Mouse (Mus musculus) intestine, embryonic 15.5 days (tissue): ENCODE measurements around the gene Fkbp14. TPM values are rescaled to one million over a fixed set of nuclear protein-coding genes. Genes with fewer than 3 reads are reported as not detected.

Source experiments
- ATAC-seq: fragments of 200-750 bp; cut with Nextera tagmentation; 2 replicates; pipeline ENCODE4 v1.8.0; 2017; ENCODE audit warnings: moderate TSS enrichment, moderate library complexity
- H3K27ac ChIP-seq: fragments of 300-500 bp; sonication (generic); 2 replicates; pipeline ENCODE4 v1.5.1; 2015; ENCODE audit warnings: mild to moderate bottlenecking, inconsistent platforms
- H3K27me3 ChIP-seq: fragments of 300-500 bp; sonication (generic); replicated peaks from 2 replicates; pipeline ENCODE4 v1.6.1; 2015; ENCODE audit warnings: inconsistent platforms
- H3K36me3 ChIP-seq: fragments of 300-500 bp; sonication (generic); 2 replicates; pipeline ENCODE4 v1.6.1; 2015; ENCODE audit warnings: inconsistent platforms
- H3K4me1 ChIP-seq: fragments of 300-500 bp; sonication (generic); replicated peaks from 2 replicates; pipeline ENCODE4 v1.6.1; 2015; ENCODE audit warnings: inconsistent platforms
- H3K4me2 ChIP-seq: fragments of 300-500 bp; sonication (generic); replicated peaks from 2 replicates; pipeline ENCODE4 v1.6.1; 2015; ENCODE audit warnings: mild to moderate bottlenecking, inconsistent platforms
- H3K4me3 ChIP-seq: fragments of 300-500 bp; sonication (generic); replicated peaks from 2 replicates; pipeline ENCODE4 v1.5.1; 2015; ENCODE audit warnings: inconsistent platforms
- H3K9ac ChIP-seq: fragments of 300-500 bp; sonication (generic); 2 replicates; pipeline ENCODE4 v1.6.1; 2015; ENCODE audit warnings: inconsistent platforms
- H3K9me3 ChIP-seq: fragments of 300-500 bp; sonication (generic); 2 replicates; pipeline ENCODE4 v1.6.1; 2016; ENCODE audit warnings: inconsistent platforms
- WGBS: fragments of 180-500 bp; shearing (Covaris S2); methylation state at CpG from one replicate; pipeline ENCODE4 v1.1.7; 2015; 5-methylcytosine and 5-hydroxymethylcytosine counted together
- polyA plus RNA-seq: library from polyadenylated mRNA; unstranded; fragments of >200 nt; fragmentation: Nextera tagmentation; extraction: Ambion mirVana; gene quantifications from 2 replicates; pipeline ENCODE4 v1.2.1, GENCODE M21; 2015

The Fkbp14 gene
- polyA plus RNA-seq, 1 experiment from 2014 or later, result 24.3 TPM

GRCm38 (mm10) chr6:54586175-54586574, 10.9 kb downstream of the Fkbp14 start:
- Histone ChIP-seq H3K4me3 (no peak overlapping the region), H3K27ac (no peak overlapping the region), H3K9me3 (no peaks in the 10 kb centered on the region), H3K36me3 (0 out of 2 replicates have a peak, but pooled peaks cover 7% of the 10 kb centered on the region), H3K27me3 (no peaks in the 10 kb centered on the region), H3K9ac (no peak overlapping the region), H3K4me1 (0 out of 2 replicates have a peak, but pooled peaks cover 2% of the 10 kb centered on the region), H3K4me2 (no peak overlapping the region)
- 32% methylated on average over 2 of the region's 2 CpGs for WGBS
- ATAC-seq, result no peak

DNA sequence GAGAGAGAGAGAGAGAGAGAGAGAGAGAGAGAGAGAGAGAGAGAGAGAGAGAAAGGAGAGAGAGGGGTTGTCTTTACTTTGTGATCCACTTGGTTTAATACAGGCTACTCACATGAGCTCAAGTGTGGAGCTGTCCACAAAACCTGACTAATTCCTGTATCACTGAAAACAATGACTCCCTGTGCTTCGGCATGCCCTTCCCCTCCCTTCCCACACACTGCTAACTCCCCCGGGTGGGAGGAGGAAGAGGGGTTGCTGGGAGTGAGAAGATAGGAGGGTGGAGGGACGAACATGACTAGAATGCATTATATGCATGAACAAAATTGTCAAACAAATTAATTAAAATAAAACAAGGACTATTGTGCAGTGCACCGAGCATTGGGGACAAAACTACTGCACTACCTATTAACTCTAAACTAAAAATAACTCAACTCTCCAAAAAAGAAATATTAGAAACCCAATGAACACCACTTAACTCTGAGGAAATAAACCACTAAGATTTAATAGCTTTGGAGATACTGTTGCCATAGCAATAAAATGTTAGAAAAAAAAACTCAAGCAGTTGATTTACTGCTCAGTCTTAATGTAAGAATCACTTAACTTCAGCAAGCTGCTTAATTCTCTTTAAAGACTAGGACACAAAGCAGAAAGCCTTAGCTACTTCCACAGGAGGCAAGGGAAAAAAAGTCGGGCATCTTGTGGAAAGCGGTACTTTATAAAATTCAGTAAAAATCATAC, 23.7 kb downstream of the Fkbp14 start:
- ATAC-seq, result peak; percentile 59
- H3K4me3 ChIP-seq, result no peak overlapping the region
- H3K4me1 ChIP-seq, result no peaks in the 10 kb centered on the region
- no peaks in the 10 kb centered on the region for H3K36me3 ChIP-seq
- no peak overlapping the region for H3K27ac ChIP-seq
- H3K9ac ChIP-seq, result no peak overlapping the region
- no peaks in the 10 kb centered on the region for H3K27me3 ChIP-seq
- H3K4me2 ChIP-seq, result 0 out of 2 replicates have a peak overlapping the region, but pooled peaks have one; percentile 26
- H3K9me3 ChIP-seq, result no peaks in the 10 kb centered on the region
- 14% methylated on average over 6 of the region's 6 CpGs for WGBS

GRCm38 (mm10) chr6:54569776-54570175, 27.3 kb downstream of the Fkbp14 start:
- no peaks in the 10 kb centered on the region for H3K9me3 ChIP-seq
- H3K4me3 ChIP-seq, result no peak overlapping the region
- 24% methylated on average over 7 of the region's 7 CpGs for WGBS
- H3K36me3 ChIP-seq, result no peaks in the 10 kb centered on the region
- ATAC-seq, result no peak
- H3K27ac ChIP-seq, result no peak overlapping the region
- no peak overlapping the region for H3K9ac ChIP-seq
- no peaks in the 10 kb centered on the region for H3K27me3 ChIP-seq
- no peak overlapping the region for H3K4me2 ChIP-seq
- H3K4me1 ChIP-seq, result peaks cover 5% of the 10 kb centered on the region; the same call in 1 of the 2 replicates

- H3K4me1 ChIP-seq, result peaks cover 5% of the 10 kb centered on the region; the same call in 1 of the 2 replicates
- no peaks in the 10 kb centered on the region for H3K27me3 ChIP-seq
- H3K4me2 ChIP-seq, result peak overlapping the region; percentile 94
- no peak overlapping the region for H3K27ac ChIP-seq
- no peaks in the 10 kb centered on the region for H3K9me3 ChIP-seq
- H3K4me3 ChIP-seq, result peak overlapping the region; percentile 56
- peak overlapping the region; percentile 51; the same call in 1 of the 2 replicates for H3K9ac ChIP-seq
- peak; percentile 29 for ATAC-seq
- H3K36me3 ChIP-seq, result no peaks in the 10 kb centered on the region
- WGBS, result 4% methylated on average over 6 of the region's 6 CpGs
These were observed 30.6 kb downstream of the Fkbp14 start for GRCm38 (mm10) chr6:54566546-54566919.

DNA sequence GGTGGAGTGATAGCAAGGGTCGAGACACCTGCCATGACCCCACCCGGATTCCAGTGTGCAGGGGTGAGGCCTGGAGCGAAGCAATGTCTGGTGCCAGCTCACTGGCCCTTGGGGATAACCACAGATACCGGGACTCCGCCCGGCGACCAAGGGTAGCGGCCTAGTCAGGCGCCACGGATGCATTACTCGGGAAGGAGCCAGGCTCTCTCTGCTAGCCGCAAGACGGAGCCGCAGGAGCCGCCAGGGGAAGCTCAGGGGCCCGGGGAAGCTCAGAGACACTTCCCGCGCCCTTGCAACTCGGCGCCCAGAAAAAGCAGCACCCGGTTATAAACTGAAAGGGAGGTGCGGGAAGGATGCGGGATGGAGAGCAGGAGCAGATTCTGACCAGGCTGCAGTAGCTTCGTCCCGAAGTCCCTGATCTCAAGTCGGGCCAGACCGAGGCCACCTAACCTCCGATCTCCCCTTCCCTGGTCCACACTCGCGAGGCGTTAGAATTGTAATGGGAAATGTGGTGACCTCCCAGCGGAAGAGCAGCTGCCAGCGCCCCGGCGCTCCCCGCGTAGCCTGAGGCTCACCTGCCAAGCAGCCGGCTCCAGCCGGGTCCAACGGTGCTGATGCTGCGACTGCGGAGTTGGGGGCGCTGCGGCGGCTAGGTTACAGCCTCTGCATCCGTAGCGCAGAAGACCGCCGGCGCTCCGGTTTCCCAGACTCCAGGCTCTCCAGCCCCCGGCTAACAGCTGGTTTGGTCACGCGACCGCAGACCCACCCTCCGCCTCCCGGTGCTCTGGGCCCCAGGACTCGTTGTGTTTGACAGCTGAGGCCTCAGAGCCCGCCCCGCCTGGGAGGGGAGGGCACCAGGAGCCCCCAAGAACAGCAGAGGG, 31.2 kb downstream of the Fkbp14 start, which contains the start of gene Scrn1:
Scrn1 (minus strand) TSS at position 825 of the 881 bp plus-strand sequence.
- Histone ChIP-seq H3K4me2 (peak within 1 kb of the TSS; percentile 94), H3K36me3 (no peaks in the 10 kb centered on the region), H3K9me3 (no peaks in the 10 kb centered on the region), H3K9ac (peak within 1 kb of the TSS; percentile 51), H3K27ac (0 out of 2 replicates have a peak within 1 kb of the TSS, but pooled peaks have one; percentile 4), H3K27me3 (no peaks in the 10 kb centered on the region), H3K4me3 (peak within 1 kb of the TSS; percentile 56), H3K4me1 (peaks cover 5% of the 10 kb centered on the region; the same call in 1 of the 2 replicates)
- peak; percentile 91 for ATAC-seq
- 1% methylated on average over 60 of the region's 60 CpGs for WGBS

DNA sequence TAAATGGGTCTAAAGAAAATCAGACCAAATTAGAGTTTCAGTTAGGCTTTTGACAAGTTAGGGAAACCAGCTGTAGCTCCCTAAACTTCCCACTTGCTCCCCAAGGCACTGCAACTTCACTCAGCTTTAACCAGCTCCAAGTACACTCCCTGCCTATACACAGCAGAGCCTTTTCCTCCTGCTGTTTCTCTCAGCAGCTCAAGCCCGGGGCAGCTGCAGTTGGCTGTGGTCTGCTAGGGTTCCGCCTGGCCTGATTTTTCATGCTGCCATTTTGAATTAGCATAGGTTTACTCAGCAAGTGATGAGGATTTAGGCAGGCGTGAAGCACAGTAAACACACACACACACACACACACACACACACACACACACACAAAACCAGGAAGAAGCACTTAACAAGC, 32.1 kb downstream of the Fkbp14 start:
- Histone ChIP-seq H3K27me3 (no peaks in the 10 kb centered on the region), H3K9ac (no peak overlapping the region), H3K27ac (no peak overlapping the region), H3K4me1 (peaks cover 5% of the 10 kb centered on the region; the same call in 1 of the 2 replicates), H3K36me3 (no peaks in the 10 kb centered on the region), H3K4me2 (no peak overlapping the region; the same call in 1 of the 2 replicates), H3K4me3 (no peak overlapping the region), H3K9me3 (no peaks in the 10 kb centered on the region)
- WGBS, result 47% methylated on average over 3 of the region's 3 CpGs
- no peak for ATAC-seq

DNA sequence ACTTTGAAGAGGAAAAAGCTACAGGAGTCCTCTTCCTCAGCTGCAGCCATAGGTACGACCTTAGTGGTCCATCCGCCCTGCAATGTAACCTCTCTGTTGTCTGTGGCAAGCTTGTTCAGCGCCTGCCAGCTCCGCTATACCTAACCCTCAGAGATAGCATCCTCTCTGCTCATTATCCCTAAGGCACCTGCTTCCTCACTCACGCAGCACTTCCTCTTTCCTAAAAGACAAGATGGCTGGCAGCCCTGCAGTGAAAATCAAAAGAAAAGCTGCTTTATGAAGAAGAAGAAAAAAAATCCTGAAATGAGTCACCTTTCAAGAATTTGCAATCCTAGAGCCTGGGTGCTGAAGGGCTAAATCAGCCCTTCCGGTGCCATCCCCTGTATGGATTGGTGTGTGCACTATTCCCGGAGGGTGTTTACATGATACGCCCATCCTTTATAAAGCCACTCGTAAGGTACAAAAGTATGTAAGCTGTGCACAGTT, 32.6 kb downstream of the Fkbp14 start:
- Histone ChIP-seq H3K36me3 (no peaks in the 10 kb centered on the region), H3K4me2 (no peak overlapping the region), H3K9ac (no peak overlapping the region), H3K27me3 (no peaks in the 10 kb centered on the region), H3K27ac (no peak overlapping the region), H3K9me3 (no peaks in the 10 kb centered on the region), H3K4me3 (no peak overlapping the region), H3K4me1 (peaks cover 5% of the 10 kb centered on the region; the same call in 1 of the 2 replicates)
- ATAC-seq, result no peak
- WGBS, result 64% methylated on average over 9 of the region's 9 CpGs

DNA sequence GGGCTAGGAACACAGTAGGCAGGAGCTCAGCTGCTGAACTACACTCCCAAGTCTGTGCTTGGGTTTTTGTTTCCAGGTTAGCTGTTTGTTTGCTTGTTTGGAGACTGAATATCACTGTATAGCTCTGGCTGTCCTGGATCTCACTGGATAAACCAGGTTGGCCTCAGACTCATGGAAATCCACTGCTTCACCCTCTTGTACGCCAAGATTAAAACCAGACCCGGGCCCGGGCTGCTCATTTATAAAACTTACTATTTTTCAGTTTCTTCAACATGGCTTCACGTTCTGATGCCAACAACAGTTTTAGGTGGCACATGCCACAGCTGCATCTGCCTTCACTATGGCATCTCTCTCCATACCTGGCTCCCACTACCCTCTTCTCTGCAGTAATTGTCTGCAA, 33.5 kb downstream of the Fkbp14 start:
- peaks cover 5% of the 10 kb centered on the region; the same call in 1 of the 2 replicates for H3K4me1 ChIP-seq
- H3K4me3 ChIP-seq, result no peak overlapping the region
- H3K27me3 ChIP-seq, result no peaks in the 10 kb centered on the region
- H3K36me3 ChIP-seq, result no peaks in the 10 kb centered on the region
- ATAC-seq, result no peak
- H3K27ac ChIP-seq, result no peak overlapping the region
- WGBS, result 94% methylated on average over 4 of the region's 4 CpGs
- H3K4me2 ChIP-seq, result no peak overlapping the region
- H3K9ac ChIP-seq, result no peak overlapping the region
- no peaks in the 10 kb centered on the region for H3K9me3 ChIP-seq

- H3K36me3 ChIP-seq, result no peaks in the 10 kb centered on the region
- H3K4me3 ChIP-seq, result no peak overlapping the region
- H3K4me2 ChIP-seq, result no peak overlapping the region
- no peak overlapping the region for H3K27ac ChIP-seq
- no peak overlapping the region for H3K9ac ChIP-seq
- no peaks in the 10 kb centered on the region for H3K9me3 ChIP-seq
- no peak for ATAC-seq
- H3K27me3 ChIP-seq, result no peaks in the 10 kb centered on the region
- peaks cover 5% of the 10 kb centered on the region; the same call in 1 of the 2 replicates for H3K4me1 ChIP-seq
- WGBS, result 77% methylated on average over 17 of the region's 17 CpGs
These were observed 34.9 kb downstream of the Fkbp14 start for GRCm38 (mm10) chr6:54562018-54562809.

DNA sequence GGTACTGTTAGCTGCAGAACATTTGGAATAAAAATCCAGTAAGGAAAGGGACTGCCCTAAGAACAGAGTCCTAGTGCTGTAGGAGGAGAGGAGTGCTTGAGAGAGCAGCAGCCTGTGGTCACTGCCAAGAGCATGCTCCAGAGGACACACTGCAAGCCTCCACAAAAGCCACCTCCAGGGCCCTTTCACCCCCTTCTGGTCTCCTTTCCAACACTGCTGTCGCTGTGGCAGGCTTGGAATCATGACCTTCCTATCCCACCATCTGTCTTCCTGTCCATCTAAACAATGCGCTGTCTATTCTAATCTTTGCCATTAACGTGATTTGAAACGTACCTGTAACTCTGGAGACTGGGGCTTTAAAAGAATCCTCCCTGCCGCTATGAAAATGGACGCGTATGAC, 38.6 kb downstream of the Fkbp14 start:
- Histone ChIP-seq H3K4me3 (no peak overlapping the region), H3K27me3 (no peaks in the 10 kb centered on the region), H3K9ac (no peak overlapping the region), H3K9me3 (no peaks in the 10 kb centered on the region), H3K27ac (no peak overlapping the region), H3K4me1 (no peaks in the 10 kb centered on the region), H3K36me3 (no peaks in the 10 kb centered on the region), H3K4me2 (no peak overlapping the region)
- no peak for ATAC-seq
- 64% methylated on average over 7 of the region's 7 CpGs for WGBS

DNA sequence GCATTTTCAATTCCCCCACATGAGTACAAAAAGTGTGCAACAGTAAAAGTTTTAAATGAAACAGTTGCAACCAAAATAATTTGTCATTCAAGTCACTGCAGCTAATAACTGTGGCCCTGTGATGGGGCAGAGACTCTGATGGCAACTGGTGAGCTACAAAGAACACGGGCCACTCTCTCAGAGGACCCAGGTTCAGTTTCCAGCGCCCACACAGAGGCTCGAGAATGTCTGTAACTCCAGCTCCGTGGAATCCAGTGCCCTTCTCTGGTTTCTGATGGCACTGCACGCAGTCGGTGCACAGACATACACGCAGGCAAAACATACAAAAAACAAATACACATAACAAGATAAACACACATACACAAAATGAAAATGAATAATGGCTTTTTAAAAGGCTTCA, 39.4 kb downstream of the Fkbp14 start:
- H3K9me3 ChIP-seq, result no peaks in the 10 kb centered on the region
- no peaks in the 10 kb centered on the region for H3K27me3 ChIP-seq
- H3K4me3 ChIP-seq, result no peak overlapping the region
- no peak for ATAC-seq
- H3K9ac ChIP-seq, result no peak overlapping the region
- H3K27ac ChIP-seq, result no peak overlapping the region
- no peak overlapping the region for H3K4me2 ChIP-seq
- H3K36me3 ChIP-seq, result no peaks in the 10 kb centered on the region
- WGBS, result 88% methylated on average over 7 of the region's 7 CpGs
- H3K4me1 ChIP-seq, result no peaks in the 10 kb centered on the region
